Mouse (Mus musculus) ES-E14 (cell line): Measurements from ENCODE around the gene U90926. TPM values are rescaled to one million over a fixed set of nuclear protein-coding genes. Genes with fewer than 3 reads are reported as not detected.
A peak's percentile ranks its signal among the peaks of the same experiment; 100 is the strongest.

Source experiments
- DNase-seq: peaks from one replicate; pipeline ENCODE4 v3.0.0-alpha.2; 2013; ENCODE audit warnings: low read depth, low spot score
- H3K27ac ChIP-seq: 2 replicates; pipeline ENCODE4 v1.5.1; 2012; ENCODE audit warnings: low read depth, mild to moderate bottlenecking, low read length, moderate library complexity, mixed read lengths; ENCODE audit not compliant: poor library complexity, insufficient read depth, severe bottlenecking
- H3K36me3 ChIP-seq: 2 replicates; pipeline ENCODE4 v1.6.1; 2012; ENCODE audit warnings: mild to moderate bottlenecking, low read length, moderate library complexity, mixed read lengths; ENCODE audit not compliant: control insufficient read depth, poor library complexity, insufficient read depth, severe bottlenecking
- H3K4me1 ChIP-seq, 2 experiments: fragments of 150-350 bp in 1 of 2; sonication (generic) in 1 of 2; 2 replicates each; pipeline ENCODE4 v1.6.1; 2012; ENCODE audit warnings: low read length in 2 of 2, mild to moderate bottlenecking in 1 of 2, mixed read lengths in 1 of 2; ENCODE audit not compliant: control insufficient read depth in 2 of 2, insufficient read depth in 2 of 2, poor library complexity in 1 of 2
- H3K4me3 ChIP-seq, 2 experiments: fragments of 150-350 bp in 1 of 2; sonication (generic) in 1 of 2; 2 replicates each; pipeline ENCODE4 v1.5.1; 2012; ENCODE audit warnings: low read length in 2 of 2, low read depth in 1 of 2, mild to moderate bottlenecking in 1 of 2, mixed read lengths in 1 of 2; ENCODE audit not compliant: insufficient read depth in 1 of 2, poor library complexity in 1 of 2, severe bottlenecking in 1 of 2
- H3K9ac ChIP-seq: 2 replicates; pipeline ENCODE4 v1.6.1; 2012; ENCODE audit warnings: low read depth, mild to moderate bottlenecking, low read length, mixed read lengths; ENCODE audit not compliant: poor library complexity, insufficient read depth, severe bottlenecking
- H3K9me3 ChIP-seq: fragments of 150-350 bp; sonication (generic); 2 replicates; pipeline ENCODE4 v1.6.1; 2012; ENCODE audit warnings: low read depth, mild to moderate bottlenecking, low read length; ENCODE audit not compliant: control insufficient read depth, insufficient read depth
- CHD2 ChIP-seq: IDR thresholded peaks from 2 replicates; pipeline ENCODE4 v1.6.1; 2014; ENCODE audit warnings: mild to moderate bottlenecking, low read depth, low read length, inconsistent platforms
- HCFC1 ChIP-seq: IDR thresholded peaks from 2 replicates; pipeline ENCODE4 v1.6.1; 2012; ENCODE audit warnings: low read length, inconsistent platforms, borderline replicate concordance; ENCODE audit not compliant: insufficient read depth
- MAFK ChIP-seq: IDR thresholded peaks from 2 replicates; pipeline ENCODE4 v1.6.1; 2014; ENCODE audit warnings: mild to moderate bottlenecking, low read depth, low read length, inconsistent platforms; ENCODE audit not compliant: insufficient read depth
- ZC3H11A ChIP-seq: IDR thresholded peaks from 2 replicates; pipeline ENCODE4 v1.6.1; 2012; ENCODE audit warnings: low read depth, mild to moderate bottlenecking, inconsistent platforms, low read length, borderline replicate concordance
- ZNF384 ChIP-seq: IDR thresholded peaks from 2 replicates; pipeline ENCODE4 v1.6.1; 2012; ENCODE audit warnings: low read depth, low read length, inconsistent platforms
- in situ Hi-C, 2 experiments: fragments of 600-800 bp; cut with MboI; formaldehyde crosslinking; loops; one replicate each; pipeline ENCODE4 v1.15.1; 2025; ENCODE audit warnings: low sequenced_read_pairs in 2 of 2, inconsistent platforms in 1 of 2; ENCODE audit not compliant: unreplicated experiment in 2 of 2
- total RNA-seq: library from RNA; depleted of rRNA; stranded (reverse); fragments of 300-350 nt; gene quantifications from 2 replicates; pipeline ENCODE4 v1.2.3, GENCODE M21; 2012

U90926 gene
- total RNA-seq, 1 experiment: not detected

DNA sequence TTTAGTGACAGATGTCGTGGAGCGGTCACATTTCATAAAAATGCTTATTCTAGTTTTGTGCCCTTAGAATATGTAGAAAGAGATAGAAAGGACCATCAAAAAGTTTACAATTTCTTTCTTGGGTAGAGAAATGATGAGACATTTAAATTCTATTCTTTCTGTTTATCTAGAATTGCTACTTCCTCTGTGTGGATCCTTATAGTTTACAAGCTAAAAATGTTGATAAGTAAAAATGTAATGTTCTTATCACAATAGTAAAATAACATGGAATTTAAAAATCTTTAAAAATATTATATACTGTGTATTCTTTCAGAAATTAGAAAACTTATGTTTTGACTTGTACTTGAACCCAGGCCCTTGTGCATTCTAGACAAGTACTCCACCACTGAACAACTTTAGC is 29.7 kb upstream of the U90926 start:
- in situ Hi-C loops: no loop called here

GRCm38 (mm10) chr5:92240769-92241168 is 25.6 kb upstream of the U90926 start:
- no peak for DNase-seq
- Histone ChIP-seq H3K4me3 (no peak overlapping the region), H3K9me3 (no peaks in the 10 kb centered on the region), H3K9ac (no peak overlapping the region), H3K36me3 (no peaks in the 10 kb centered on the region), H3K27ac (no peak overlapping the region), H3K4me1 (peaks cover 0 to 5% of the 10 kb centered on the region in 2 experiments; a peak in 1 of 4 replicates)
- in situ Hi-C loops: no loop called here
- no peak for TF ChIP-seq HCFC1
- no peak for TF ChIP-seq MAFK
- no peak for TF ChIP-seq ZC3H11A

More for the DNA sequence above, 29.7 kb upstream of the U90926 start:
- no peak overlapping the region for H3K27ac ChIP-seq
- DNase-seq: no peak
- no peak for TF ChIP-seq HCFC1
- TF ChIP-seq ZNF384: no peak
- no peak for TF ChIP-seq ZC3H11A
- TF ChIP-seq CHD2: no peak
- TF ChIP-seq MAFK: no peak
- 0 out of 4 replicates have a peak, but pooled peaks cover 0 to 2% of the 10 kb centered on the region in 2 experiments for H3K4me1 ChIP-seq
- H3K36me3 ChIP-seq: no peaks in the 10 kb centered on the region
- H3K9me3 ChIP-seq: no peaks in the 10 kb centered on the region
- H3K9ac ChIP-seq: no peak overlapping the region
- H3K4me3 ChIP-seq: no peak overlapping the region

DNA sequence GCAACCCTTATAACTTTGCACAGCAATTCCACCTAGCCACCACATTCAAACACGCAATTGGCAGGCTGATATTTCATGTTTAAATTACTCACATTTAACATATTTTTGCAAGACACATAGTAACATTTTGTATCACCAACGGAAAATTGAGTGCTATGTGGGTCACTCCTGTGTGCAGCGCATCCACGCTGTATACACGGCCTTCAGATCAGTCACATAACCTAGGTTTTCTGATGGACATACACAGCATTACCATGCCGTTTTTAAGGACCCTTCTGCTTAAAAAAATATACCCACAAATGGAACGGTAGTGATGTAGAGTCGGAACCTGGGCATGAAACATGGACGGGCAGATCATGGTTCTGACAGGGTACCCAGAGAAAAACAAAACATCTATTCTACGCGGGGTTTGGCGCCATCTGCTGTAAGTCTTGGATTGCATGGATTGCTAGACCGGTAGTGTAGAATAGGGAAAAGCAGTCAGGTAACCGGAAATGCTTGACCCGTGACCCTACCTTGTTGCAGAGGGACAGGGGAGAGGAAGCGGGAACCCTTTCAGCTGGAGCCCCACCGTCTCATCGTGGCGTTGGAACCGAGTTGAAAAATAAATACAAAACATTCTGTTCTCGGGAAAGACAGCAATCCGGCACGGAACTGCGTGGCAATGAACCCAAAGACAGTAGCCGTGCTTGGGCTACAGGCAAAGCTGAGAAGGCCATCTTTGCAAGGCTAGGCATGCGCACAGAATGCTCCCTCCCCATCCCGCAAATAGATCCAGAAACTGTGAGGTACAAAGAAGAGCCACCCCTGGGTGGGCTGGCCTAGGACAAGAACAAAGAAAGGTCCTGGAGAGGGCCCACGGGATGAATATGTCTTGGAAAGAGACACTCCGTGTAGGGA is 24.4 kb upstream of the U90926 start:
- TF ChIP-seq ZNF384 (0 out of 2 replicates have a peak, but pooled peaks have one; percentile 7), ZC3H11A (peak; percentile 73), HCFC1 (no peak)
- DNase-seq: peak; percentile 69
- no peaks in the 10 kb centered on the region for H3K9me3 ChIP-seq
- peak overlapping the region; percentile 34 to 52; a peak in 3 of 4 replicates for H3K4me3 ChIP-seq
- in situ Hi-C loops: no loop called here
- H3K27ac ChIP-seq: no peak overlapping the region
- H3K9ac ChIP-seq: peak overlapping the region; percentile 52
- H3K36me3 ChIP-seq: no peaks in the 10 kb centered on the region
- H3K4me1 ChIP-seq: peaks cover 0 to 5% of the 10 kb centered on the region in 2 experiments; a peak in 1 of 4 replicates

DNA sequence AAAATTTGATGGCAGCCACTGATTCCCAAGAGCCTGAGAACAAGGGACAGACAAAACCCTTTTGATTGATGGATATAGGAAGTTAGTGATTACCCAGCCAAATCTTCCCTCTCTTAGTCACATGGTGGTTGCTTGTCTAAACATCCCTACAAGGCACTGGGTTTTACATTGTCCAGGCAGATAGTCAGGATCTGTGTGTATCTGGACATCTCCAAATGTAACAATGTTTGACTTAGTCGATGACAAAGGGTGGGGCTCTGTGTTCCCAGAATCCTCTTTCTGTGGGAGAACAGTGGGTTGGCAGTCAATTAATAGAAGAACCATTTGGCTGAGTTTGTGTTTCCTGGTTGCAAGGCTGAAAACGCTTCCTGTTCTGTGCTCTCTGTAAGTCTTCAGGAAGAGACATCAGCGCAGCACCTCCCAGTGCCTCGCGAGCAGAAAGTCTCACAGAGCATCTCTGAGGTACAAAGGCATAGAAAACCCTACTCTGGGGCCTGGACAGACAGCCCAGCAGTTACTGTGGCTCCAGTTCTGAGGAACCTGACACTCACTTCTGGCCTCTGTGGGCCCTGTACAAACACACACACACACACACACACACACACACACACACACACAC is 19.8 kb upstream of the U90926 start:
- H3K36me3 ChIP-seq: no peaks in the 10 kb centered on the region; the same call in 1 of the 2 replicates
- no peak overlapping the region for H3K9ac ChIP-seq
- TF ChIP-seq HCFC1 (no peak), MAFK (no peak), ZC3H11A (no peak), ZNF384 (no peak), CHD2 (no peak)
- no peaks in the 10 kb centered on the region for H3K9me3 ChIP-seq
- no peak overlapping the region for H3K27ac ChIP-seq
- H3K4me3 ChIP-seq: no peak overlapping the region
- in situ Hi-C loops: no loop called here
- DNase-seq: no peak
- peaks cover 0 to 9% of the 10 kb centered on the region in 2 experiments; a peak in 1 of 4 replicates for H3K4me1 ChIP-seq
